20 mouse cellular contexts compared by ENCODE assay signal in genomic region chr4:87794216-87794615, GRCm38 (mm10).
A peak's percentile ranks its signal among the peaks of the same experiment; 100 is the strongest.
DNase-seq lines count a peak whose midpoint lies in the region; ATAC-seq and TF ChIP-seq lines count a peak whose summit lies in the region.
"Had no signal": no experiment of that assay in that cellular context is flagged by ENCODE, and none has a peak within 500 bp of the region (broad histone marks: within the 10 kb centered on the region; RNA-seq: fewer than 3 reads in every experiment).

No protein-coding gene starts in this region.

- TF ChIP-seq CTCF in liver, adult 2 months (IDR thresholded peaks at IDR 0.05; ENCODE audit: low read depth, low read length): no peak

- peak; percentile 10 for DNase-seq in adrenal gland, adult 2 months
- DNase-seq in adrenal gland, postnatal 14 days: no peak
- peak; percentile 42 for DNase-seq in heart, adult 11 months
- no peak for DNase-seq in heart, adult 8-10 months (ENCODE audit: low spot score)
- peak; percentile 72 for DNase-seq in liver, adult 2 months (ENCODE audit: extremely low read depth, low read depth, low spot score)
- DNase-seq: cerebellum, adult 11 months; cerebellum, adult 18-20 months; cerebellum, adult 8-10 months; cerebellum, adult 9-11 months; cerebellum, postnatal 14 days; cerebellum, postnatal 36 days; embryo, embryonic 11 days had no signal

- TF ChIP-seq POLR2A in liver, adult 2 months (IDR thresholded peaks at IDR 0.05; ENCODE audit: extremely low read depth, insufficient read depth, low read length): no peak

- H3K4me3 ChIP-seq in liver, adult 2 months (ENCODE audit: insufficient read depth, low read depth, low read length): no peak overlapping the region
- no peak overlapping the region for H3K4me3 ChIP-seq in liver, embryonic 12.5 days
- H3K4me3 ChIP-seq: embryonic facial prominence, embryonic 13.5 days; embryonic facial prominence, embryonic 15.5 days; erythroblast, embryonic 14.5 days; forebrain, embryonic 10.5 days; forebrain, embryonic 12.5 days had no signal

- WGBS in liver, adult 2 months: 31% methylated on average over 3 of the region's 3 CpGs
- 82% methylated on average over 3 of the region's 3 CpGs for WGBS in liver, embryonic 12.5 days (ENCODE audit: insufficient replicate concordance)

- ATAC-seq in liver, embryonic 12.5 days: no peak
- ATAC-seq: forebrain, embryonic 14.5 days; forebrain, embryonic 16.5 days had no signal

- no peak overlapping the region for H3K9ac ChIP-seq in liver, adult 2 months (ENCODE audit: low read depth, low read length)
- no peak overlapping the region for H3K9ac ChIP-seq in liver, embryonic 12.5 days
- H3K9ac ChIP-seq: embryonic facial prominence, embryonic 13.5 days; embryonic facial prominence, embryonic 15.5 days; forebrain, embryonic 12.5 days had no signal

- H3K79me2 ChIP-seq in liver, adult 2 months (ENCODE audit: control insufficient read depth, insufficient read depth, low read length): no peaks in the 10 kb centered on the region

- no peaks in the 10 kb centered on the region for H3K27me3 ChIP-seq in liver, adult 2 months (ENCODE audit: control insufficient read depth, insufficient read depth, low read length)
- no peaks in the 10 kb centered on the region for H3K27me3 ChIP-seq in liver, embryonic 12.5 days (replicated peaks)
- H3K27me3 ChIP-seq: embryonic facial prominence, embryonic 13.5 days; embryonic facial prominence, embryonic 15.5 days had no signal

- no peaks in the 10 kb centered on the region for H3K9me3 ChIP-seq in liver, embryonic 12.5 days (replicated peaks)
- H3K9me3 ChIP-seq: embryonic facial prominence, embryonic 13.5 days; embryonic facial prominence, embryonic 15.5 days; forebrain, embryonic 10.5 days; forebrain, embryonic 12.5 days had no signal

- no peaks in the 10 kb centered on the region; the same call in 1 of the 2 replicates for H3K4me1 ChIP-seq in liver, adult 2 months (ENCODE audit: control insufficient read depth, insufficient read depth, low read length)
- H3K4me1 ChIP-seq in liver, embryonic 12.5 days: peaks cover 11% of the 10 kb centered on the region
- H3K4me1 ChIP-seq: embryonic facial prominence, embryonic 15.5 days had no signal

- no peak overlapping the region for H3K4me2 ChIP-seq in liver, embryonic 12.5 days
- H3K4me2 ChIP-seq: embryonic facial prominence, embryonic 13.5 days; embryonic facial prominence, embryonic 15.5 days; forebrain, embryonic 12.5 days had no signal

- H3K27ac ChIP-seq in liver, adult 2 months (replicated peaks; ENCODE audit: insufficient read depth, low read depth, low read length): no peak overlapping the region
- no peak overlapping the region for H3K27ac ChIP-seq in liver, embryonic 12.5 days
- H3K27ac ChIP-seq: embryonic facial prominence, embryonic 13.5 days; embryonic facial prominence, embryonic 15.5 days; forebrain, embryonic 10.5 days; forebrain, embryonic 12.5 days had no signal

- no peaks in the 10 kb centered on the region for H3K36me3 ChIP-seq in liver, adult 2 months (ENCODE audit: control insufficient read depth, insufficient read depth, low read length)
- H3K36me3 ChIP-seq in liver, embryonic 12.5 days: peaks cover 53% of the 10 kb centered on the region

Comparison
In these comparisons a context has a peak if more than half of its experiments do, and no peak if none do; other contexts are left out.
1. DNase-seq: peak in adrenal gland, adult 2 months (single experiment), heart, adult 11 months (single experiment) and liver, adult 2 months (single experiment); none in adrenal gland, postnatal 14 days (single experiment) and heart, adult 8-10 months (single experiment).